Mouse (Mus musculus) yolk sac, embryonic 10.5 days (tissue): ENCODE measurements around the gene Ptprk.

Experiments
- DNase-seq: peaks from one replicate; pipeline ENCODE4 v3.0.0-alpha.2; 2017; ENCODE audit warnings: low spot score

Ptprk gene

GRCm38 (mm10) chr10:28112826-28113589 is 38.4 kb downstream of the Ptprk start:
- no peak for DNase-seq

- no peak for DNase-seq
Observed at GRCm38 (mm10) chr10:28113879-28114278, 39.3 kb downstream of the Ptprk start.

GRCm38 (mm10) chr10:28116982-28117381 is 42.4 kb downstream of the Ptprk start:
- DNase-seq, result no peak

- DNase-seq, result peak; percentile 71
Observed at GRCm38 (mm10) chr10:28118783-28119365, 44.3 kb downstream of the Ptprk start.

- DNase-seq, result no peak
Observed at GRCm38 (mm10) chr10:28123881-28124280, 49.3 kb downstream of the Ptprk start.

GRCm38 (mm10) chr10:28128011-28128410 is 53.4 kb downstream of the Ptprk start:
- no peak for DNase-seq

- DNase-seq, result no peak
Observed at GRCm38 (mm10) chr10:28128450-28128849, 53.8 kb downstream of the Ptprk start.

- DNase-seq, result no peak
Observed at GRCm38 (mm10) chr10:28130422-28130821, 55.8 kb downstream of the Ptprk start.

- DNase-seq, result no peak
Observed at GRCm38 (mm10) chr10:28133770-28134169, 59.1 kb downstream of the Ptprk start.

- DNase-seq, result no peak
Observed at GRCm38 (mm10) chr10:28138399-28138798, 63.8 kb downstream of the Ptprk start.

GRCm38 (mm10) chr10:28144459-28144858 is 69.8 kb downstream of the Ptprk start:
- DNase-seq, result no peak

GRCm38 (mm10) chr10:28145326-28145725 is 70.7 kb downstream of the Ptprk start:
- DNase-seq, result no peak

- no peak for DNase-seq
Observed at GRCm38 (mm10) chr10:28155688-28156685, 81.4 kb downstream of the Ptprk start.

- DNase-seq, result no peak
Observed at GRCm38 (mm10) chr10:28159716-28160115, 85.1 kb downstream of the Ptprk start.

- DNase-seq, result no peak
Observed at GRCm38 (mm10) chr10:28161306-28161705, 86.7 kb downstream of the Ptprk start.

GRCm38 (mm10) chr10:28164250-28164649 is 89.6 kb downstream of the Ptprk start:
- no peak for DNase-seq

- DNase-seq, result no peak
Observed at GRCm38 (mm10) chr10:28164746-28165145, 90.1 kb downstream of the Ptprk start.

GRCm38 (mm10) chr10:28166610-28167009 is 92.0 kb downstream of the Ptprk start:
- no peak for DNase-seq

GRCm38 (mm10) chr10:28167097-28167496 is 92.5 kb downstream of the Ptprk start:
- DNase-seq, result no peak

- no peak for DNase-seq
Observed at GRCm38 (mm10) chr10:28171196-28171595, 96.6 kb downstream of the Ptprk start.

GRCm38 (mm10) chr10:28178876-28179275 is 104.3 kb downstream of the Ptprk start:
- no peak for DNase-seq

- no peak for DNase-seq
Observed at GRCm38 (mm10) chr10:28182081-28182480, 107.5 kb downstream of the Ptprk start.
